ENCODE assay signal across 11 mouse cellular contexts in the genomic region with DNA sequence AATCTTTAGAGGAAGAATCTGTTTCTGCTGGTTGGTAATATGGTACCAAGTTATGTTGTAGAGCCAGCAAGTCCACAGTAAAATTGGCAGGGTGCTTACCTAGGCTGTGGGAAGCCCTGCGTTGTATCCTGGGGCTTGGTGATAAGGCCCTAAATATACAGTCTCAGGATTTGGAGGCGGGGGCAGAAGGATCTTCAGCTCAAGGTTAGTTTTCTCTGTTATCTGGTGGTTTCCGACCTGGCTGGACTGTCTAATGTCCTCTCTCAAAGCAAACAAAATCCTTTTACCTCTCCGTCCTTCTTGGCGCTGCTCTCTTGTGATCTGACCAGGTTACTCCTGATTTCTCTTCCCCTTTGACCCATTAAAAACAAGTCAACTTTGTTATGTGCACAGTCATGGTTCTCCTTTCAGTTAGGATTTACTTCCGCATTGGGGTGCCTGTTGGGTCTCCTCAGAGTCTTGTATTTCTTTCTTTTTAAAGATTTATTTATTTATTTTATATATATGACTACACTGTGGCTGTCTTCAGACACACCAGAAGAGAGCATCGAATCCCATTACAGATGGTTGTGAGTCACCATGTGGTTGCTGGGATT. TPM values are rescaled to one million over a fixed set of nuclear protein-coding genes. Genes with fewer than 3 reads are reported as not detected.
DNase-seq lines count a peak whose midpoint lies in the region; ATAC-seq and TF ChIP-seq lines count a peak whose summit lies in the region.
"Had no signal": no experiment of that assay in that cellular context is flagged by ENCODE, and none has a peak within 500 bp of the region (broad histone marks: within the 10 kb centered on the region; RNA-seq: fewer than 3 reads in every experiment).

No protein-coding gene starts in this region.

- peaks cover 50% of the 10 kb centered on the region for H3K27me3 ChIP-seq in forebrain, embryonic 10.5 days (ENCODE audit: poor library complexity, severe bottlenecking)
- no peaks in the 10 kb centered on the region for H3K27me3 ChIP-seq in forebrain, postnatal 0 days (ENCODE audit: insufficient read depth, low read length)
- H3K27me3 ChIP-seq in stomach, embryonic 15.5 days (replicated peaks): no peaks in the 10 kb centered on the region
- no peaks in the 10 kb centered on the region for H3K27me3 ChIP-seq in stomach, postnatal 0 days (ENCODE audit: control insufficient read depth, insufficient read depth, low read length)
- H3K27me3 ChIP-seq in liver, embryonic 15.5 days: no peaks in the 10 kb centered on the region

- TF ChIP-seq EP300 in stomach, postnatal 0 days (optimal IDR thresholded peaks at IDR 0.05): no peak

- no peak for ATAC-seq in forebrain, postnatal 0 days
- ATAC-seq in stomach, embryonic 15.5 days (ENCODE audit: insufficient read depth, low FRiP score, low read depth): peak; percentile 40; the same call in 1 of the 2 replicates
- ATAC-seq in stomach, postnatal 0 days (ENCODE audit: low FRiP score, low TSS enrichment): no peak
- peak; percentile 57 for ATAC-seq in liver, embryonic 15.5 days (ENCODE audit: insufficient read depth)
- ATAC-seq: hindbrain, embryonic 16.5 days had no signal

- 0 out of 2 replicates have a peak overlapping the region, but pooled peaks have one; percentile 51 for H3K27ac ChIP-seq in forebrain, embryonic 10.5 days
- no peak overlapping the region for H3K27ac ChIP-seq in forebrain, postnatal 0 days (ENCODE audit: low read depth, low read length)
- H3K27ac ChIP-seq in stomach, embryonic 15.5 days: no peak overlapping the region
- no peak overlapping the region for H3K27ac ChIP-seq in stomach, postnatal 0 days (replicated peaks)
- peak overlapping the region; percentile 98 for H3K27ac ChIP-seq in liver, embryonic 15.5 days (replicated peaks)
- H3K27ac ChIP-seq: embryonic facial prominence, embryonic 12.5 days had no signal

- no peaks in the 10 kb centered on the region; the same call in 1 of the 2 replicates for H3K36me3 ChIP-seq in forebrain, embryonic 10.5 days (replicated peaks)
- H3K36me3 ChIP-seq in forebrain, postnatal 0 days (ENCODE audit: insufficient read depth): 0 out of 2 replicates have a peak, but pooled peaks cover 3% of the 10 kb centered on the region
- H3K36me3 ChIP-seq in stomach, embryonic 15.5 days: no peaks in the 10 kb centered on the region
- no peaks in the 10 kb centered on the region for H3K36me3 ChIP-seq in stomach, postnatal 0 days (ENCODE audit: control insufficient read depth, insufficient read depth, low read length)
- H3K36me3 ChIP-seq in liver, embryonic 15.5 days (replicated peaks): peaks cover 31% of the 10 kb centered on the region

- no peak overlapping the region for H3K4me3 ChIP-seq in forebrain, embryonic 10.5 days
- H3K4me3 ChIP-seq in forebrain, postnatal 0 days (ENCODE audit: low read depth, low read length): no peak overlapping the region
- no peak overlapping the region for H3K4me3 ChIP-seq in stomach, embryonic 15.5 days (replicated peaks)
- no peak overlapping the region for H3K4me3 ChIP-seq in stomach, postnatal 0 days (ENCODE audit: low read depth, low read length)
- peak overlapping the region; percentile 88 for H3K4me3 ChIP-seq in liver, embryonic 15.5 days (replicated peaks)
- H3K4me3 ChIP-seq: embryonic facial prominence, embryonic 12.5 days had no signal

- H3K4me1 ChIP-seq in forebrain, embryonic 10.5 days: peaks cover 41% of the 10 kb centered on the region
- 0 out of 2 replicates have a peak, but pooled peaks cover 5% of the 10 kb centered on the region for H3K4me1 ChIP-seq in forebrain, postnatal 0 days (ENCODE audit: insufficient read depth)
- peaks cover 21% of the 10 kb centered on the region for H3K4me1 ChIP-seq in stomach, embryonic 15.5 days
- 0 out of 2 replicates have a peak, but pooled peaks cover 2% of the 10 kb centered on the region for H3K4me1 ChIP-seq in stomach, postnatal 0 days (replicated peaks; ENCODE audit: control insufficient read depth, insufficient read depth)
- H3K4me1 ChIP-seq in liver, embryonic 15.5 days (replicated peaks): peaks cover 81% of the 10 kb centered on the region

- no peak for DNase-seq in forebrain, embryonic 10.5 days (ENCODE audit: extremely low spot score, low spot score)
- no peak for DNase-seq in forebrain, postnatal 0 days
- no peak for DNase-seq in stomach, postnatal 0 days (ENCODE audit: low spot score)
- no peak for DNase-seq in T-cell, adult 2 months (ENCODE audit: low spot score)
- no peak for DNase-seq in kidney, postnatal 25 days
- no peak for DNase-seq in left cerebral cortex, adult 9 months (ENCODE audit: low spot score in 2 of 2)

- H3K9ac ChIP-seq in forebrain, postnatal 0 days: no peak overlapping the region
- H3K9ac ChIP-seq in stomach, embryonic 15.5 days: no peak overlapping the region
- H3K9ac ChIP-seq in stomach, postnatal 0 days (ENCODE audit: low read length): no peak overlapping the region
- peak overlapping the region; percentile 96 for H3K9ac ChIP-seq in liver, embryonic 15.5 days
- H3K9ac ChIP-seq: embryonic facial prominence, embryonic 12.5 days had no signal

- no peak for TF ChIP-seq CTCF in forebrain, postnatal 0 days (IDR thresholded peaks at IDR 0.05; ENCODE audit: low read depth)
- no peak for TF ChIP-seq CTCF in stomach, postnatal 0 days (IDR thresholded peaks at IDR 0.05; ENCODE audit: low read depth)

- WGBS in forebrain, embryonic 10.5 days: 90% methylated on average over 7 of the region's 7 CpGs
- 93% methylated on average over 7 of the region's 7 CpGs for WGBS in forebrain, postnatal 0 days
- 85% methylated on average over 7 of the region's 7 CpGs for WGBS in stomach, embryonic 15.5 days
- 81% methylated on average over 7 of the region's 7 CpGs for WGBS in stomach, postnatal 0 days
- 23% methylated on average over 7 of the region's 7 CpGs for WGBS in liver, embryonic 15.5 days (ENCODE audit: insufficient replicate concordance)

- no peaks in the 10 kb centered on the region; the same call in 1 of the 2 replicates for H3K9me3 ChIP-seq in forebrain, embryonic 10.5 days
- no peaks in the 10 kb centered on the region for H3K9me3 ChIP-seq in forebrain, postnatal 0 days (ENCODE audit: low read length)
- no peaks in the 10 kb centered on the region for H3K9me3 ChIP-seq in stomach, embryonic 15.5 days
- no peaks in the 10 kb centered on the region for H3K9me3 ChIP-seq in stomach, postnatal 0 days (ENCODE audit: control insufficient read depth, low read length)
- H3K9me3 ChIP-seq in liver, embryonic 15.5 days (replicated peaks): no peaks in the 10 kb centered on the region
- H3K9me3 ChIP-seq: embryonic facial prominence, embryonic 12.5 days had no signal

- no peak overlapping the region for H3K4me2 ChIP-seq in forebrain, postnatal 0 days (ENCODE audit: low read depth)
- H3K4me2 ChIP-seq in stomach, embryonic 15.5 days: peak overlapping the region; percentile 6; the same call in 1 of the 2 replicates
- no peak overlapping the region for H3K4me2 ChIP-seq in stomach, postnatal 0 days (replicated peaks; ENCODE audit: low read depth)
- peak overlapping the region; percentile 87 for H3K4me2 ChIP-seq in liver, embryonic 15.5 days
- H3K4me2 ChIP-seq: embryonic facial prominence, embryonic 12.5 days had no signal

RNA-seq across cellular contexts. Expression of gene Creg1, which starts 2.8 kb away (rescaled TPM):
- 33.7 and 34.3 TPM in 2 replicates for polyA plus RNA-seq in forebrain, embryonic 10.5 days (2016; fragmentation: Nextera tagmentation; extraction: Ambion mirVana)
- total RNA-seq in forebrain, postnatal 0 days (2014; rRNA removed): 20.0 and 22.7 TPM in 2 replicates
- polyA plus RNA-seq in forebrain, postnatal 0 days (2015; fragmentation: Nextera tagmentation; extraction: Ambion mirVana): 34.7 and 42.3 TPM in 2 replicates
- 107 and 111 TPM in 2 replicates for polyA plus RNA-seq in stomach, embryonic 15.5 days (2015; fragmentation: Nextera tagmentation; extraction: Ambion mirVana)
- polyA plus RNA-seq in stomach, postnatal 0 days (2015; fragmentation: Nextera tagmentation; extraction: Ambion mirVana): 139 and 140 TPM in 2 replicates
- polyA plus RNA-seq in liver, embryonic 15.5 days (2015; fragmentation: Nextera tagmentation; extraction: Ambion mirVana): 334 TPM in 2 replicates

RNA-seq across cellular contexts. Expression of gene Cd247, which starts 22.1 kb away (rescaled TPM):
- 1.2 and 1.4 TPM in 2 replicates for polyA plus RNA-seq in forebrain, embryonic 10.5 days (2016; fragmentation: Nextera tagmentation; extraction: Ambion mirVana)
- 0.14 TPM in 1 of 2 replicates, not detected in the other for total RNA-seq in forebrain, postnatal 0 days (2014; rRNA removed)
- polyA plus RNA-seq in forebrain, postnatal 0 days (2015; fragmentation: Nextera tagmentation; extraction: Ambion mirVana): 0.28 and 0.67 TPM in 2 replicates
- 0.55 and 0.73 TPM in 2 replicates for polyA plus RNA-seq in stomach, embryonic 15.5 days (2015; fragmentation: Nextera tagmentation; extraction: Ambion mirVana)
- polyA plus RNA-seq in stomach, postnatal 0 days (2015; fragmentation: Nextera tagmentation; extraction: Ambion mirVana): 0.24 and 0.52 TPM in 2 replicates
- polyA plus RNA-seq in liver, embryonic 15.5 days (2015; fragmentation: Nextera tagmentation; extraction: Ambion mirVana): 0.20 TPM in 1 of 2 replicates, not detected in the other
- total RNA-seq: layer of hippocampus, postnatal 25 days had no signal

RNA-seq across cellular contexts. Expression of gene Rcsd1, which starts 56.8 kb away (rescaled TPM):
- polyA plus RNA-seq in forebrain, embryonic 10.5 days (2016; fragmentation: Nextera tagmentation; extraction: Ambion mirVana): 8.3 and 8.4 TPM in 2 replicates
- total RNA-seq in forebrain, postnatal 0 days (2014; rRNA removed): 5.9 and 8.0 TPM in 2 replicates
- 7.5 and 7.9 TPM in 2 replicates for polyA plus RNA-seq in forebrain, postnatal 0 days (2015; fragmentation: Nextera tagmentation; extraction: Ambion mirVana)
- 42.4 and 43.1 TPM in 2 replicates for polyA plus RNA-seq in stomach, embryonic 15.5 days (2015; fragmentation: Nextera tagmentation; extraction: Ambion mirVana)
- 16.1 TPM in 2 replicates for polyA plus RNA-seq in stomach, postnatal 0 days (2015; fragmentation: Nextera tagmentation; extraction: Ambion mirVana)
- polyA plus RNA-seq in liver, embryonic 15.5 days (2015; fragmentation: Nextera tagmentation; extraction: Ambion mirVana): 11.5 and 12.0 TPM in 2 replicates

Comparison
In these comparisons a context has a peak if more than half of its experiments do, and no peak if none do; other contexts are left out.
1. H3K27ac ChIP-seq: peak in forebrain, embryonic 10.5 days (single experiment) and liver, embryonic 15.5 days (single experiment); none in forebrain, postnatal 0 days (single experiment), stomach, embryonic 15.5 days (single experiment) and stomach, postnatal 0 days (single experiment).
2. ATAC-seq: peak in stomach, embryonic 15.5 days (single experiment) and liver, embryonic 15.5 days (single experiment); none in forebrain, postnatal 0 days (single experiment) and stomach, postnatal 0 days (single experiment).
3. H3K4me2 ChIP-seq: peak in stomach, embryonic 15.5 days (single experiment) and liver, embryonic 15.5 days (single experiment); none in forebrain, postnatal 0 days (single experiment) and stomach, postnatal 0 days (single experiment).